Mouse (Mus musculus) liver, embryonic 14.5 days (tissue): ENCODE measurements around the gene Borcs5.

Source experiments
- CTCF ChIP-seq: IDR thresholded peaks from 2 replicates; pipeline ENCODE4 v1.5.1; 2016; ENCODE audit warnings: antibody characterized with exemption, low read depth, control low read depth
- EP300 ChIP-seq: IDR thresholded peaks from 2 replicates; pipeline ENCODE4 v1.6.1; 2016; ENCODE audit warnings: antibody characterized with exemption, low read depth

DNA sequence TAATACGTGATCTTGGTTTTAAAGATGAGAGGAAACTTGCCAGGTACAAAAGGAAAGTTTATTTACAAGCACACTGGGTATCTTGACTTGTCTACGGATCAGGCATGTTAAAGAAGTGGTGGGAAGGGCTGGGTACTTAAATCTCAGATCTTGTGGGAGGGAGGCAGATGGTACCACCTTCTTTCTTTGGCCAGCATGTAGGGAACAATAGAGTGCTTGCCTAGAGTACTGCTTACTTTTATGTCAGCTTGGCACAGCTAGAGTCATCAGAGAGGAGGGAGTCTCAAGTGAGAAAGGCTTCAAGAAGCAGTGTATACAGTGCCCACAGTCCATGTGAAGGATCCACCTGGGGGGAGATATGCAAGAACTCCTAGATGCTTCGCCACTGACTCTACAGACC is 34.1 kb upstream of the Borcs5 start:
- TF ChIP-seq EP300 (no peak), CTCF (no peak)
